Mouse (Mus musculus) stomach, embryonic 16.5 days (tissue): ENCODE results near the gene Frk. TPM values are rescaled to one million over a fixed set of nuclear protein-coding genes. Genes with fewer than 3 reads are reported as not detected.

Source experiments
- polyA plus RNA-seq: library from polyadenylated mRNA; unstranded; fragments of >200 nt; fragmentation: Nextera tagmentation; extraction: Ambion mirVana; gene quantifications from 2 replicates; pipeline ENCODE4 v1.2.1, GENCODE M21; 2015

Gene Frk
- polyA plus RNA-seq, 1 experiment from 2014 or later: 17.2 TPM

Other genes with a start within 250 kb of the Frk start
- gene Tspyl1, start 201.2 kb upstream of the Frk start, polyA plus RNA-seq: 57.1 and 57.3 TPM in 2 replicates
- gene Tspyl4, start 186.0 kb upstream of the Frk start, polyA plus RNA-seq: 15.8 and 20.8 TPM in 2 replicates
- 0.14 and 0.28 TPM in 2 replicates for gene Col10a1, start 93.4 kb upstream of the Frk start, polyA plus RNA-seq
- gene Nt5dc1, start 64.8 kb upstream of the Frk start, polyA plus RNA-seq: 12.6 and 13.2 TPM in 2 replicates